Mouse (Mus musculus): Measurements from ENCODE around the gene Ptch2. TPM values are rescaled to one million over a fixed set of nuclear protein-coding genes. Genes with fewer than 3 reads are reported as not detected.

Gene Ptch2
- polyA plus RNA-seq, 1 experiment from 2014 or later, result 1.8 TPM

- 0 out of 2 replicates have a peak, but pooled peaks cover 4% of the 10 kb centered on the region for H3K36me3 ChIP-seq (ENCODE audit: control insufficient read depth, insufficient read depth, low read length)
Observed at GRCm38 (mm10) chr4:117115592-117115991, 19.7 kb downstream of the Ptch2 start.

DNA sequence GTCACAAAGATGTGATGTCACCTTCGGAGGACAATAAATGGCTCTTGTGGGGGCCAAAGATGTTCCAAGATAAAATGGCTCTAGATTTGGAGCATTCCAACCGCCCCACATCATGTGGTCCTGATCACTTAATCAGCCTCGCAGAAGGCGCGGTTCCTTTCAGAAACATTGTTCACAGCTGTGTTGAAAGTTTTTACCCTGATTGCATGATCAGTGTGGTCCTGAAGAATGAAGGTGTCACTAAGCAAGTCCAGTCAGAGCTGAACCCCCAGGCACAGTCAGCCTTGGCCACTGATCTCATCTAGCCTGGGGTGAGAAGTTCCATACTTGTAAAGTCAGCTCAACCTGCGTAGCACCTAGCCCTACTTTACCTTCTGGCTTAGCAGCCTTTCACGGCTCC lies 22.1 kb downstream of the Ptch2 start:
- Histone ChIP-seq H3K4me1 (ENCODE audit: control insufficient read depth in 2 of 2, insufficient read depth in 2 of 2, low read length in 2 of 2) (peaks cover 2 to 5% of the 10 kb centered on the region in 2 experiments; a peak in 2 of 4 replicates), H3K4me2 (ENCODE audit: low read length) (no peak overlapping the region), H3K9ac (ENCODE audit: low read length) (no peak overlapping the region), H3K9me3 (ENCODE audit: control insufficient read depth, low read length) (no peaks in the 10 kb centered on the region), H3K27ac (replicated peaks in 1 of 2; ENCODE audit: control insufficient read depth in 1 of 2, insufficient read depth in 1 of 2, low read depth in 2 of 2, low read length in 2 of 2) (no peak overlapping the region), H3K4me3 (ENCODE audit: control insufficient read depth in 1 of 2, insufficient read depth in 1 of 2, low read depth in 1 of 2, low read length in 2 of 2) (no peak overlapping the region), H3K36me3 (ENCODE audit: control insufficient read depth, insufficient read depth, low read length) (no peaks in the 10 kb centered on the region), H3K27me3 (ENCODE audit: control insufficient read depth, insufficient read depth, low read length) (no peaks in the 10 kb centered on the region)
- ATAC-seq (ENCODE audit: insufficient number of reproducible peaks, insufficient read depth, low FRiP score, low read depth), result no peak
- WGBS, result 89% methylated on average over 7 of the region's 7 CpGs

More at GRCm38 (mm10) chr4:117115592-117115991, 19.7 kb downstream of the Ptch2 start:
- Histone ChIP-seq H3K27me3 (ENCODE audit: control insufficient read depth, insufficient read depth, low read length) (no peaks in the 10 kb centered on the region), H3K9me3 (ENCODE audit: control insufficient read depth, low read length) (no peaks in the 10 kb centered on the region), H3K4me2 (ENCODE audit: low read length) (no peak overlapping the region), H3K9ac (ENCODE audit: low read length) (no peak overlapping the region), H3K4me3 (ENCODE audit: control insufficient read depth in 1 of 2, insufficient read depth in 1 of 2, low read depth in 1 of 2, low read length in 2 of 2) (no peak overlapping the region), H3K27ac (replicated peaks in 1 of 2; ENCODE audit: control insufficient read depth in 1 of 2, insufficient read depth in 1 of 2, low read depth in 2 of 2, low read length in 2 of 2) (no peak overlapping the region), H3K4me1 (ENCODE audit: control insufficient read depth in 2 of 2, insufficient read depth in 2 of 2, low read length in 2 of 2) (peaks cover 2 to 5% of the 10 kb centered on the region in 2 experiments; a peak in 2 of 4 replicates)
- ATAC-seq (ENCODE audit: insufficient number of reproducible peaks, insufficient read depth, low FRiP score, low read depth), result no peak
- 72% methylated on average over 5 of the region's 5 CpGs for WGBS

- Histone ChIP-seq H3K9ac (ENCODE audit: low read length) (peak overlapping the region; percentile 74), H3K27me3 (ENCODE audit: control insufficient read depth, insufficient read depth, low read length) (no peaks in the 10 kb centered on the region), H3K27ac (replicated peaks in 1 of 2; ENCODE audit: control insufficient read depth in 1 of 2, insufficient read depth in 1 of 2, low read depth in 2 of 2, low read length in 2 of 2) (peak overlapping the region; percentile 77 to 90; a peak in 3 of 4 replicates), H3K9me3 (ENCODE audit: control insufficient read depth, low read length) (no peaks in the 10 kb centered on the region), H3K4me2 (ENCODE audit: low read length) (peak overlapping the region; percentile 98), H3K4me3 (ENCODE audit: control insufficient read depth in 1 of 2, insufficient read depth in 1 of 2, low read depth in 1 of 2, low read length in 2 of 2) (peak overlapping the region; percentile 62 to 76; a peak in 3 of 4 replicates), H3K36me3 (ENCODE audit: control insufficient read depth, insufficient read depth, low read length) (no peaks in the 10 kb centered on the region), H3K4me1 (ENCODE audit: control insufficient read depth in 2 of 2, insufficient read depth in 2 of 2, low read length in 2 of 2) (peaks cover 4 to 9% of the 10 kb centered on the region in 2 experiments; a peak in 3 of 4 replicates)
- no peak for ATAC-seq (ENCODE audit: insufficient number of reproducible peaks, insufficient read depth, low FRiP score, low read depth)
- WGBS, result 74% methylated on average over 5 of the region's 5 CpGs
Observed at GRCm38 (mm10) chr4:117119636-117120035, 23.8 kb downstream of the Ptch2 start.

DNA sequence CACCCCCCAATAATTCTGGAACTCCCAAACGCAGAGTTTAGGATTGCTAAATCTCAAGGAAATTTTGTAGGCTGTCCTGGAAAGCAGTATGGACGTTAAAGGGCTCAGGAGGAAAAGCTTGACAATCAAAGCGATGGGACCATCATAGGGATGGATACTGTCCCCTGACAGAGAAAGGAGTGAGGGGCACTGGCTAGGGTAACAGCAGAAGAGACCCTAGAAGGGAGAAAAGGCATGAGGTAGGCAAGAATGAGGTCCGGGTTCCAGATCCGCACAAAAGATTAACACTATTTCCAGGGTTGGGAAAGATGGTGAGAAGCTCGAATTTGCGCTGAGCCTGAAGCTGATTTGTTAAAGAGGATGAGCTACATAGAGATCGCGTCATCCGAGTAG lies 24.2 kb downstream of the Ptch2 start:
- Histone ChIP-seq H3K36me3 (ENCODE audit: control insufficient read depth, insufficient read depth, low read length) (no peaks in the 10 kb centered on the region), H3K4me1 (ENCODE audit: control insufficient read depth in 2 of 2, insufficient read depth in 2 of 2, low read length in 2 of 2) (peaks cover 8 to 13% of the 10 kb centered on the region in 2 experiments), H3K9ac (ENCODE audit: low read length) (peak overlapping the region; percentile 74), H3K4me3 (ENCODE audit: control insufficient read depth in 1 of 2, insufficient read depth in 1 of 2, low read depth in 1 of 2, low read length in 2 of 2) (peak overlapping the region; percentile 62 to 76), H3K27me3 (ENCODE audit: control insufficient read depth, insufficient read depth, low read length) (no peaks in the 10 kb centered on the region), H3K9me3 (ENCODE audit: control insufficient read depth, low read length) (no peaks in the 10 kb centered on the region), H3K4me2 (ENCODE audit: low read length) (peak overlapping the region; percentile 98), H3K27ac (replicated peaks in 1 of 2; ENCODE audit: control insufficient read depth in 1 of 2, insufficient read depth in 1 of 2, low read depth in 2 of 2, low read length in 2 of 2) (peak overlapping the region; percentile 77 to 90)
- 5% methylated on average over 10 of the region's 10 CpGs for WGBS
- no peak for ATAC-seq (ENCODE audit: insufficient number of reproducible peaks, insufficient read depth, low FRiP score, low read depth)

GRCm38 (mm10) chr4:117120445-117121414 lies 24.9 kb downstream of the Ptch2 start:
- Histone ChIP-seq H3K4me3 (ENCODE audit: control insufficient read depth in 1 of 2, insufficient read depth in 1 of 2, low read depth in 1 of 2, low read length in 2 of 2) (peak overlapping the region; percentile 62 to 76), H3K4me1 (ENCODE audit: control insufficient read depth in 2 of 2, insufficient read depth in 2 of 2, low read length in 2 of 2) (peaks cover 15 to 19% of the 10 kb centered on the region in 2 experiments), H3K9ac (ENCODE audit: low read length) (peak overlapping the region; percentile 74), H3K36me3 (ENCODE audit: control insufficient read depth, insufficient read depth, low read length) (no peaks in the 10 kb centered on the region), H3K4me2 (ENCODE audit: low read length) (peak overlapping the region; percentile 98), H3K27ac (replicated peaks in 1 of 2; ENCODE audit: control insufficient read depth in 1 of 2, insufficient read depth in 1 of 2, low read depth in 2 of 2, low read length in 2 of 2) (peak overlapping the region; percentile 77 to 90), H3K27me3 (ENCODE audit: control insufficient read depth, insufficient read depth, low read length) (no peaks in the 10 kb centered on the region), H3K9me3 (ENCODE audit: control insufficient read depth, low read length) (no peaks in the 10 kb centered on the region)
- under 1% methylated on average over 69 of the region's 69 CpGs for WGBS
- ATAC-seq (ENCODE audit: insufficient number of reproducible peaks, insufficient read depth, low FRiP score, low read depth), result peak; percentile 89

DNA sequence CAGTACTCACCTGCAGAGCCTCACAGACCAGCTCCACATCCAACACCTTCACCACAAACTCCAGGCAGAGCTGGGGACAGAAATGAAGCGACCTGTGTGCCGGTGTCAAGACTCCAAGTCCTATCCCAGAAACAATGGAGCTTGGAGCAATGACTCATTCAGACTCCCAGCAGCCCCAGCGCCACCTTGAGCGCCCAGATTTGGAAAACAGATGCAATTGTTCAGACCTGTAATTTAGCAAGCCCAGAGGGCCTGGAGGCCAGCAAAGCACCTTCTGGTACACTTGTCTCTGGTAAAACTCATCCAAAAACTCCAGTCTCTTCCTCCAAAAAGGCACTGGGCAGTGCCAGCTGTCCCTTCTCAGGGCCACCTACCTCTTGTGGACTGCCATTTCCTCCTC lies 26.3 kb downstream of the Ptch2 start:
- no peaks in the 10 kb centered on the region for H3K9me3 ChIP-seq (ENCODE audit: control insufficient read depth, low read length)

GRCm38 (mm10) chr4:117123546-117124217 lies 27.8 kb downstream of the Ptch2 start:
- H3K4me3 ChIP-seq (ENCODE audit: control insufficient read depth in 1 of 2, insufficient read depth in 1 of 2, low read depth in 1 of 2, low read length in 2 of 2), result no peak overlapping the region
- no peak overlapping the region for H3K9ac ChIP-seq (ENCODE audit: low read length)
- H3K9me3 ChIP-seq (ENCODE audit: control insufficient read depth, low read length), result no peaks in the 10 kb centered on the region
- H3K27me3 ChIP-seq (ENCODE audit: control insufficient read depth, insufficient read depth, low read length), result no peaks in the 10 kb centered on the region
- 71% methylated on average over 7 of the region's 9 CpGs for WGBS
- H3K27ac ChIP-seq (replicated peaks in 1 of 2; ENCODE audit: control insufficient read depth in 1 of 2, insufficient read depth in 1 of 2, low read depth in 2 of 2, low read length in 2 of 2), result no peak overlapping the region
- no peak overlapping the region for H3K4me2 ChIP-seq (ENCODE audit: low read length)
- H3K36me3 ChIP-seq (ENCODE audit: control insufficient read depth, insufficient read depth, low read length), result peaks cover 6% of the 10 kb centered on the region; the same call in 1 of the 2 replicates
- ATAC-seq (ENCODE audit: insufficient number of reproducible peaks, insufficient read depth, low FRiP score, low read depth), result no peak
- H3K4me1 ChIP-seq (ENCODE audit: control insufficient read depth in 2 of 2, insufficient read depth in 2 of 2, low read length in 2 of 2), result peaks cover 19 to 21% of the 10 kb centered on the region in 2 experiments

More for the DNA sequence above, 26.3 kb downstream of the Ptch2 start:
- no peak overlapping the region for H3K4me2 ChIP-seq (ENCODE audit: low read length)
- WGBS, result 71% methylated on average over 4 of the region's 4 CpGs
- H3K36me3 ChIP-seq (ENCODE audit: control insufficient read depth, insufficient read depth, low read length), result no peaks in the 10 kb centered on the region
- no peak overlapping the region for H3K27ac ChIP-seq (replicated peaks in 1 of 2; ENCODE audit: control insufficient read depth in 1 of 2, insufficient read depth in 1 of 2, low read depth in 2 of 2, low read length in 2 of 2)
- peaks cover 19 to 21% of the 10 kb centered on the region in 2 experiments for H3K4me1 ChIP-seq (ENCODE audit: control insufficient read depth in 2 of 2, insufficient read depth in 2 of 2, low read length in 2 of 2)
- no peak overlapping the region for H3K4me3 ChIP-seq (ENCODE audit: control insufficient read depth in 1 of 2, insufficient read depth in 1 of 2, low read depth in 1 of 2, low read length in 2 of 2)
- H3K27me3 ChIP-seq (ENCODE audit: control insufficient read depth, insufficient read depth, low read length), result no peaks in the 10 kb centered on the region
- no peak overlapping the region for H3K9ac ChIP-seq (ENCODE audit: low read length)
- no peak for ATAC-seq (ENCODE audit: insufficient number of reproducible peaks, insufficient read depth, low FRiP score, low read depth)

Measured in heart, embryonic 14.5 days (tissue).